Mouse (Mus musculus) spleen, postnatal 4 days (tissue): ENCODE data around the gene Clpb.

Experiments
- DNase-seq, 2 experiments: peaks; one replicate each; pipeline ENCODE4 v3.0.0; 2022; ENCODE audit warnings: low spot score in 2 of 2

Gene Clpb

GRCm38 (mm10) chr7:101726980-101727379 lies 63.5 kb downstream of the Clpb start:
- DNase-seq, result no peak

- DNase-seq, result no peak
Observed at GRCm38 (mm10) chr7:101732096-101732495, 68.7 kb downstream of the Clpb start.

- DNase-seq, result no peak
Observed at GRCm38 (mm10) chr7:101733042-101733441, 69.6 kb downstream of the Clpb start.

- no peak for DNase-seq
Observed at GRCm38 (mm10) chr7:101735297-101735696, 71.9 kb downstream of the Clpb start.

- DNase-seq, result no peak
Observed at GRCm38 (mm10) chr7:101737735-101738134, 74.3 kb downstream of the Clpb start.

- no peak for DNase-seq
Observed at GRCm38 (mm10) chr7:101739602-101740001, 76.2 kb downstream of the Clpb start.

GRCm38 (mm10) chr7:101743487-101743886 lies 80.1 kb downstream of the Clpb start:
- no peak for DNase-seq

GRCm38 (mm10) chr7:101746559-101747334 lies 83.3 kb downstream of the Clpb start:
- no peak for DNase-seq

- no peak for DNase-seq
Observed at GRCm38 (mm10) chr7:101750268-101750667, 86.8 kb downstream of the Clpb start.

- no peak for DNase-seq
Observed at GRCm38 (mm10) chr7:101752346-101752745, 88.9 kb downstream of the Clpb start.

- DNase-seq, result no peak
Observed at GRCm38 (mm10) chr7:101753492-101753891, 90.1 kb downstream of the Clpb start.

GRCm38 (mm10) chr7:101754416-101754815 lies 91.0 kb downstream of the Clpb start:
- DNase-seq, result no peak

GRCm38 (mm10) chr7:101755301-101755700 lies 91.9 kb downstream of the Clpb start:
- DNase-seq, result no peak

- DNase-seq, result no peak
Observed at GRCm38 (mm10) chr7:101761899-101762780, 98.7 kb downstream of the Clpb start.

GRCm38 (mm10) chr7:101767335-101767907 lies 104.0 kb downstream of the Clpb start:
- no peak for DNase-seq

GRCm38 (mm10) chr7:101770051-101770450 lies 106.6 kb downstream of the Clpb start:
- no peak for DNase-seq

- no peak for DNase-seq
Observed at GRCm38 (mm10) chr7:101771604-101772003, 108.2 kb downstream of the Clpb start.

- no peak for DNase-seq
Observed at GRCm38 (mm10) chr7:101772687-101773086, 109.3 kb downstream of the Clpb start.

- no peak for DNase-seq
Observed at GRCm38 (mm10) chr7:101777053-101777452, 113.6 kb downstream of the Clpb start.

GRCm38 (mm10) chr7:101817861-101818401 lies 154.5 kb downstream of the Clpb start, which contains the start of gene Phox2a:
Gene Phox2a, plus strand, starts transcription at chr7:101818313.
- DNase-seq, result no peak

- no peak for DNase-seq
Observed at GRCm38 (mm10) chr7:101820295-101821030, 157.0 kb downstream of the Clpb start.
